Mouse (Mus musculus): ENCODE data around the gene Dgcr2.

- no peak for TF ChIP-seq ZC3H11A (IDR thresholded peaks at IDR 0.05; ENCODE audit: borderline replicate concordance, low read depth, low read length)
- no peak for TF ChIP-seq MAFK (IDR thresholded peaks at IDR 0.05; ENCODE audit: insufficient read depth, low read depth, low read length)
- no peak for TF ChIP-seq CHD2 (IDR thresholded peaks at IDR 0.05; ENCODE audit: low read depth, low read length)
- TF ChIP-seq ZNF384 (IDR thresholded peaks at IDR 0.05; ENCODE audit: low read depth, low read length): no peak
- TF ChIP-seq HCFC1 (IDR thresholded peaks at IDR 0.05; ENCODE audit: borderline replicate concordance, insufficient read depth, low read length): no peak
Observed at GRCm38 (mm10) chr16:17813173-17813572, 85.2 kb downstream of the Dgcr2 start.
